Mouse (Mus musculus): ENCODE data around the gene Psmc3ip. TPM values are rescaled to one million over a fixed set of nuclear protein-coding genes. Genes with fewer than 3 reads are reported as not detected.

Gene Psmc3ip
- polyA plus RNA-seq (2012), result 31.9 and 37.0 TPM in 2 replicates

GRCm38 (mm10) chr11:101095314-101096024 lies at the start of gene Psmc3ip:
Psmc3ip (minus strand) TSS chr11:101095436.

GRCm38 (mm10) chr11:101119761-101120544 lies 24.7 kb upstream of the Psmc3ip start, which contains the start of the genes Retreg3 and Tubg1:
Retreg3 (minus strand) TSS chr11:101119893.
Tubg1 (plus strand) TSS chr11:101119938.

GRCm38 (mm10) chr11:101086756-101087681 lies 8.2 kb downstream of the Psmc3ip start, which contains the start of gene Mlx:
Mlx (plus strand) TSS chr11:101087277.

GRCm38 (mm10) chr11:101082208-101083082 lies 12.8 kb downstream of the Psmc3ip start, which contains the start of gene Coasy:
Coasy (plus strand) TSS chr11:101082565.

GRCm38 (mm10) chr11:101078121-101078520 lies 17.1 kb downstream of the Psmc3ip start, which contains the start of gene Hsd17b1:
Hsd17b1 (plus strand) TSS chr11:101078411.

GRCm38 (mm10) chr11:101069391-101070188 lies 25.6 kb downstream of the Psmc3ip start, which contains the start of gene Naglu:
Naglu (plus strand) TSS chr11:101070012.

Other genes starting within 250 kb of the Psmc3ip start
- gene Stat5b, start 244.7 kb downstream of the Psmc3ip start, polyA plus RNA-seq (2012), result 36.7 and 47.9 TPM in 2 replicates
- 36.0 and 46.8 TPM in 2 replicates for gene Stat5a, start 236.1 kb downstream of the Psmc3ip start, polyA plus RNA-seq (2012)
- gene Stat3, start 155.9 kb downstream of the Psmc3ip start, polyA plus RNA-seq (2012), result 55.6 and 64.4 TPM in 2 replicates
- gene Cavin1, start 124.5 kb downstream of the Psmc3ip start, polyA plus RNA-seq (2012), result 11.1 and 19.8 TPM in 2 replicates
- gene Atp6v0a1, start 86.0 kb downstream of the Psmc3ip start, polyA plus RNA-seq (2012), result 14.5 and 15.3 TPM in 2 replicates
- gene Naglu, start 25.4 kb downstream of the Psmc3ip start, polyA plus RNA-seq (2012), result 10.9 and 18.8 TPM in 2 replicates
- gene Hsd17b1, start 17.0 kb downstream of the Psmc3ip start, polyA plus RNA-seq (2012), result 14.7 and 25.8 TPM in 2 replicates
- gene Coasy, start 12.9 kb downstream of the Psmc3ip start, polyA plus RNA-seq (2012), result 28.1 and 33.5 TPM in 2 replicates
- 25.5 and 26.1 TPM in 2 replicates for gene Mlx, start 8.2 kb downstream of the Psmc3ip start, polyA plus RNA-seq (2012)
- gene Retreg3, start 24.5 kb upstream of the Psmc3ip start, polyA plus RNA-seq (2012), result 10.3 and 11.6 TPM in 2 replicates
- gene Tubg1, start 24.5 kb upstream of the Psmc3ip start, polyA plus RNA-seq (2012), result 65.7 and 69.7 TPM in 2 replicates
- 0.12 TPM in 1 of 2 replicates, not detected in the other for gene Tubg2, start 60.5 kb upstream of the Psmc3ip start, polyA plus RNA-seq (2012)
- 1.3 and 1.7 TPM in 2 replicates for gene Cntnap1, start 75.1 kb upstream of the Psmc3ip start, polyA plus RNA-seq (2012)
- 1.7 and 2.8 TPM in 2 replicates for gene Plekhh3, start 75.9 kb upstream of the Psmc3ip start, polyA plus RNA-seq (2012)
- 0.12 and 0.25 TPM in 2 replicates for gene Ccr10, start 80.0 kb upstream of the Psmc3ip start, polyA plus RNA-seq (2012)
- gene Ezh1, start 131.0 kb upstream of the Psmc3ip start, polyA plus RNA-seq (2012), result 4.0 and 4.4 TPM in 2 replicates
- gene Ramp2, start 150.6 kb upstream of the Psmc3ip start, polyA plus RNA-seq (2012), result 0.44 TPM in 1 of 2 replicates, not detected in the other
- gene Vps25, start 158.3 kb upstream of the Psmc3ip start, polyA plus RNA-seq (2012), result 95.7 and 108 TPM in 2 replicates
- gene Wnk4, start 165.1 kb upstream of the Psmc3ip start, polyA plus RNA-seq (2012), result 0.48 and 1.5 TPM in 2 replicates
- 0.18 and 0.28 TPM in 2 replicates for gene Cntd1, start 183.6 kb upstream of the Psmc3ip start, polyA plus RNA-seq (2012)
- gene Coa3, start 183.7 kb upstream of the Psmc3ip start, polyA plus RNA-seq (2012), result 27.4 and 27.5 TPM in 2 replicates
- gene Becn1, start 206.8 kb upstream of the Psmc3ip start, polyA plus RNA-seq (2012), result 116 and 157 TPM in 2 replicates
- gene Psme3, start 220.8 kb upstream of the Psmc3ip start, polyA plus RNA-seq (2012), result 57.6 and 67.2 TPM in 2 replicates
- 3.4 and 5.3 TPM in 2 replicates for gene Aoc2, start 229.6 kb upstream of the Psmc3ip start, polyA plus RNA-seq (2012)
- 0.09 TPM in 1 of 2 replicates, not detected in the other for gene Aoc3, start 235.2 kb upstream of the Psmc3ip start, polyA plus RNA-seq (2012)

All from megakaryocyte-erythroid progenitor cell, adult 5 weeks (primary cell).